Mouse (Mus musculus): ENCODE data around the gene Cdr2l. TPM values are rescaled to one million over a fixed set of nuclear protein-coding genes. Genes with fewer than 3 reads are reported as not detected.

Cdr2l gene
- 7.4 TPM for polyA plus RNA-seq (2014; fragmentation: Illumina TruSeq; extraction: RNeasy Lipid Tissue Mini Kit (QIAGEN cat#74804); ENCODE audit: insufficient read depth, low read depth, low replicate concordance)

DNA sequence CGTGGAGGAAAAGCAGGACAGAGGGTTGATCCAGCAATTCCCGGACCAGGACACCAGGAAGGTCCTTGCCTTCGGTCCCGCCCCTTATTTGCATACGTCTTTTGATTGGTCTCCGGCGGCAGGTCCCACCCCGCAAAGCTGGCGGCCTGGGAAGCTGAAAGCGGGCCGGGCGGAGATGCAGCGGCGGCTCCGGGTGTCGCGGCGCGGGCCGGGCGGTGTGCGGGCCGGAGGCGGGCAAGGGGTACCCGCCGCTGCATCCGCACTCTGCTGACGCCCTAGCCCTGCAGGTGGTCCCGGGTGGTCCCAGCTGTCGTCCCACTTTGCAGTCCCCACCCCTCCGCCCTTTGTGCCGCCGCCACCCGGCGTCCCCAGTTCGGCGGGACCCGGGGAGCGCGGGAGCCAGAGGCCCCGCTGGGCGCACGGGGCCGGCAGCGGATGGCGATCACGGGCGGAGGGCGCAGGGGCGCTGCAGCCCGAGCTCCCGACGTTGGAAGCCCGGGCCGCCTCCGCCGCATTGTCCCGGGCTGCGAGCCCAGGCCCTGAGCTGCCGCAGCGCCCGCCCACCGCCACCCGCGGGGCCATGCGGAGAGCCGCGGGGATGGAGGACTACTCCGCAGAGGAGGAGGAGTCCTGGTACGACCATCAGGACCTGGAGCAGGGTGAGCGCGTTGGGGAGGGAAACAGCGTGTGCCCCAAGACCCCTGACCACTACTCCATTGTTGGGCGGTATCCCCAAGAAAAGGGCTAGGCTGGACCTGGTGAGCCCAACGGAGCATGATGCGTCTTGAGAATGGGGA lies at the start of gene Cdr2l:
Gene Cdr2l, plus strand, starts transcription at position 174 of the 797 bp plus-strand sequence.

DNA sequence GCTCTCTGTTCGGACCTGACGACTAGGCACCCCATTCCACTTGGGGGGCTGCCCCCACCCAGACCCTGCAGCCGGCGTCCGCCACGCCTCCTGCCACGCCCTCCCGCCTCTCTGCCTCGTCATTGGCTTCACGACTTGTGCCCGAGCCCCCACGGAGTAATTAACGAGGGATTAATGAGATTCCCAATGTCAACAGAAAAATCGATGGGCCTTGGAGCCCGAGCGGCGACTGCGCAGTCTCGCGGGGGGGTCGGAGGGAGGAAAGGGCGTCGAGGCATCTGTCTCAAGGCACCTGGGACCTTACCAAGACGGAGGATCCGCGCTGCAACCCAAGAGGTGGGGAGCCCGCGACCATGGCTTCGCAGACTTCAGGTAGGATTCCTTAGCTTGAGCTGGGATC lies 47.2 kb upstream of the Cdr2l start, which contains the start of gene Otop3:
Gene Otop3, plus strand, starts transcription at position 201 of the 400 bp plus-strand sequence.

DNA sequence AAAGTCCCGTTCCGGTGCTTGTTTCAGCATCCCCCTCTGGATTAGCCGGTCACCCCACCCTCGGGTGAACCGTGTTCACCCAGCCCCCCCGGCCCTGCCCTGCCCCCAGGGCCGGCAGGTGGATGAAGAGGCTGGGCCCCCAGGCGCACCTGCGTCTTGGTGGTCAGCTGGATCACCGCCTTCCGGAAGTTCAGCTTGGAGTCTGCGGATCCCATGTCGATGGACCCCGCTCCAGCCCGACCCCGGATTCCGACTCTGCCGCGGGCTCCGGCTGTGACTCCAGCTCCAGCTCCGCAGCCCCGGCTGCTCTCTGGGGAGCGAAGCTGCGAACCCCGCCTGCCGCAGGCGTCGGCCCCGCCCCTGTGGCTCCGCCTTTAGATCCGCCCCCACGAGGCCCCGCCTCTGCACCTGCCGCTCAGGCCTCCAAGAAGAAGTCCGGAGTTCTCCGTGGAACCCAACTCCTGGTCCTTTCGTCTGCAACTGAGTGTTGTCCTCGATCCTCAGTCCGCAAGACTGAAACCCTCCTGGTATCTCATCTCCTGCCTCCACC lies 14.2 kb upstream of the Cdr2l start, which contains the start of gene Hid1:
Gene Hid1, minus strand, starts transcription at position 362 of the 550 bp plus-strand sequence.

DNA sequence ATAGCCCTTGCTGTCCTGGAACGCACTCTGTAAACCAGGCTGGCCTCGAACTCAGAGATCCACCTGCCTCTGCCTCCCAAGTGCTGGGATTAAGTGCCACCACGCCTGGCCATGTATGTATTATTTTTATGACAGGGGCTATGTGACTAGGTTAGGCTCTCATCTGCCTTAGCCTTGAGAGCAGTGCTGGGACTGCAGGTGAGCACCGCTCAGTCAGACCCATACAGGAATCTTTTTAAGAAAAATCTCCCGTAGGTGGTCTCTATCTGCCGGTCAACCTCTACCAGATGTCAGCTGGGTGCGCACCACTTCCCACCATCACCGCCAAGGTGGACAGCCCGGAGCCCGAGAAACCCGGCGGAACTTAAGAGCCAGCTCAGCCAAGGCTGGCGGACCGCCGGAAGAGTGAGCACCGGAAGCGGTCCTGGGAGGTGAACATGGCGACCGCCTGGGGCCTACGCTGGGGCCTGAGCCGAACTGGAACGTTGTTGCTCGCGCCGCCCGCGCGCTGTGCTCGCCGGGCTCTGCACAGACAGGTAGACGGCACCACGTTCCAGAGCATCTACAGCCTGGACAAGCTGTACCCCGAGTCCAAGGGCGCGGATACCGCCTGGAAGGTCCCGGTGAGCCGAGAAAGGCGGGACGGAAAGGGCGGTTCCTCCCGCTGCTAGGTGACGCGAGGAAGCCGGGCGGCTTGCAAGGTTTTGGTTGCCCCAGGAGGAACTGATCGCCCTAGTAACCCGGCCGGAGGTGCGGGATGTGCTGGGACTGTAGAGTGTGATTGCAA lies 21.8 kb downstream of the Cdr2l start, which contains the start of gene Mrpl58:
Gene Mrpl58, plus strand, starts transcription at position 415 of the 787 bp plus-strand sequence.

DNA sequence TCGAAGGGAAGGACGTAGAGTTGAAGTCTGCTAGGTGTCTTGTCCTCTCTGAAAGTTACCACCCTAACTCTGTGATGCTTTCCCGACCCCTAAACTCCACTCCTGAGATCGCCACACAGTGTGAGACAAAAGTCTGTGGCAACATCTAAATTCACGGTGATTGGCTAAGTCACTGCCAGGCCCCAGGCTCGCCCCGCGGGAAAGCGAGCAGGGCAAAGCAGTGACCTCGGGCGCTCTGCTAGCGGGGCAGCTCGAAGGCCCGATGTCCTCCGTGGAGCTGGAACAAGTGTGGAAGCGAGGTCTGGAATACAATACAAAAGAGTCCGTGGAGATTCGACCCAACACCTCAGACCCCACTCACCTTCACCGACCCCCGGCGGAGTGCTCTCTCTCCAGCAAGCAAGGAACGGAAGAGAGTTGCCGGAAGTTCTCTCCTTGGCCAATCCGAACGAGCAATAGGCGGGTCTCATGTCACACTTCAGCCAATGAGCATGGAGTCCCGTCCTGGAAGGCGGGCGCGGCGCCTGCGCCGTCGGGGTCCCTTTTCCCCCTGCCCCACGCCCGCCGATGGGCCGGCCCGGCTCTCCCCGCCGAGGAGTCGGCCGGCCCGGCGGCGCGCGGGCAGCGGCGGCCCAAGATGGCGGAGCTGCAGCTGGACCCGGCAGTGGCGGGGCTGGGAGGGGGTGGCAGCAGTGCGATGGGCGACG lies 38.0 kb downstream of the Cdr2l start, which contains the start of the genes Atp5h and Kctd2:
Gene Atp5h, minus strand, starts transcription at position 432 of the 707 bp plus-strand sequence.
Gene Kctd2, plus strand, starts transcription at position 598 of the 707 bp plus-strand sequence.

DNA sequence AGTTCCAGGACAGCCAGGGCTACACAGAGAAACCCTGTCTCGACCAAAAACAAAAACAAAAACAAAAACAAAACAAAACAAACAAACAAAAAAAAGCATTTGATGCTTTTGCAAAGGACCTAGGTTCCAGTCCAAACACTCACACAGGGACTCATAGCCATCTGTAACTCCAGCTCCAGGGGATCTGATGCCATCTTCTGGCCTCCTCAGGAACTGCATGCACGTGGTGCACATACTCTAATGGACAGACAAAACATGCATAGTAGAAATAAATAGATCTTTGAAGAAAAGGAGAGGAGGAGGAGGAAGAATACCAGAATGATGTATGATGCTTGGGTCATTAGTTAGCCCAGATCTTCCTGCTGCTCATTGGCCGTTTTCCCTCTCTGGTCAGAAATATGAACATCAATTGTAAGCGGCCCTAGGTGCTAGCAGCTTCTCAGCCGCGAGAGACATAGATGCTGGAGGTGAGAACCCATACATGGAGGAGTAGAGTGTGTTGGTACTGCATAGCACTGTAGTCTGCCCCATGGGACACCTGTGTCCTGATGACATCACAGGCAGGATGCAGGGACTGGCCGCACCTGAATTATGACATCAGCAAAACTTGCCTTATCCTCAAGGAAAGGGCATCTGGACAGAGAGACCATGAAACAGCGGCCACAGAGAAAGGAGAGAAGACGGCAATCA lies 58.3 kb downstream of the Cdr2l start, which contains the start of gene Trim80:
Gene Trim80, plus strand, starts transcription at position 640 of the 690 bp plus-strand sequence.

Other genes starting within 250 kb of the Cdr2l start
- gene Cd300lf, start 247.9 kb upstream of the Cdr2l start, polyA plus RNA-seq (2014; fragmentation: Illumina TruSeq; extraction: RNeasy Lipid Tissue Mini Kit (QIAGEN cat#74804); ENCODE audit: insufficient read depth, low read depth, low replicate concordance) = 6.7 TPM
- 44.9 TPM for gene Slc9a3r1, start 218.6 kb upstream of the Cdr2l start, polyA plus RNA-seq (2014; fragmentation: Illumina TruSeq; extraction: RNeasy Lipid Tissue Mini Kit (QIAGEN cat#74804); ENCODE audit: insufficient read depth, low read depth, low replicate concordance)
- gene Tmem104, start 194.4 kb upstream of the Cdr2l start, polyA plus RNA-seq (2014; fragmentation: Illumina TruSeq; extraction: RNeasy Lipid Tissue Mini Kit (QIAGEN cat#74804); ENCODE audit: insufficient read depth, low read depth, low replicate concordance) = 4.0 TPM
- gene Nat9, start 194.1 kb upstream of the Cdr2l start, polyA plus RNA-seq (2014; fragmentation: Illumina TruSeq; extraction: RNeasy Lipid Tissue Mini Kit (QIAGEN cat#74804); ENCODE audit: insufficient read depth, low read depth, low replicate concordance) = 33.1 TPM
- 0.39 TPM for gene Grin2c, start 114.7 kb upstream of the Cdr2l start, polyA plus RNA-seq (2014; fragmentation: Illumina TruSeq; extraction: RNeasy Lipid Tissue Mini Kit (QIAGEN cat#74804); ENCODE audit: insufficient read depth, low read depth, low replicate concordance)
- 6.9 TPM for gene Fdxr, start 104.9 kb upstream of the Cdr2l start, polyA plus RNA-seq (2014; fragmentation: Illumina TruSeq; extraction: RNeasy Lipid Tissue Mini Kit (QIAGEN cat#74804); ENCODE audit: insufficient read depth, low read depth, low replicate concordance)
- gene Fads6, start 84.3 kb upstream of the Cdr2l start, polyA plus RNA-seq (2014; fragmentation: Illumina TruSeq; extraction: RNeasy Lipid Tissue Mini Kit (QIAGEN cat#74804); ENCODE audit: insufficient read depth, low read depth, low replicate concordance) = 0.99 TPM
- gene Otop2, start 74.8 kb upstream of the Cdr2l start, polyA plus RNA-seq (2014; fragmentation: Illumina TruSeq; extraction: RNeasy Lipid Tissue Mini Kit (QIAGEN cat#74804); ENCODE audit: insufficient read depth, low read depth, low replicate concordance) = not detected
- gene Ush1g, start 59.9 kb upstream of the Cdr2l start, polyA plus RNA-seq (2014; fragmentation: Illumina TruSeq; extraction: RNeasy Lipid Tissue Mini Kit (QIAGEN cat#74804); ENCODE audit: insufficient read depth, low read depth, low replicate concordance) = not detected
- gene Otop3, start 47.2 kb upstream of the Cdr2l start, polyA plus RNA-seq (2014; fragmentation: Illumina TruSeq; extraction: RNeasy Lipid Tissue Mini Kit (QIAGEN cat#74804); ENCODE audit: insufficient read depth, low read depth, low replicate concordance) = not detected
- gene Hid1, start 14.2 kb upstream of the Cdr2l start, polyA plus RNA-seq (2014; fragmentation: Illumina TruSeq; extraction: RNeasy Lipid Tissue Mini Kit (QIAGEN cat#74804); ENCODE audit: insufficient read depth, low read depth, low replicate concordance) = 11.8 TPM
- 89.2 TPM for gene Mrpl58, start 21.8 kb downstream of the Cdr2l start, polyA plus RNA-seq (2014; fragmentation: Illumina TruSeq; extraction: RNeasy Lipid Tissue Mini Kit (QIAGEN cat#74804); ENCODE audit: insufficient read depth, low read depth, low replicate concordance)
- 582 TPM for gene Atp5h, start 38.0 kb downstream of the Cdr2l start, polyA plus RNA-seq (2014; fragmentation: Illumina TruSeq; extraction: RNeasy Lipid Tissue Mini Kit (QIAGEN cat#74804); ENCODE audit: insufficient read depth, low read depth, low replicate concordance)
- gene Kctd2, start 38.2 kb downstream of the Cdr2l start, polyA plus RNA-seq (2014; fragmentation: Illumina TruSeq; extraction: RNeasy Lipid Tissue Mini Kit (QIAGEN cat#74804); ENCODE audit: insufficient read depth, low read depth, low replicate concordance) = 47.3 TPM
- gene Trim80, start 58.6 kb downstream of the Cdr2l start, polyA plus RNA-seq (2014; fragmentation: Illumina TruSeq; extraction: RNeasy Lipid Tissue Mini Kit (QIAGEN cat#74804); ENCODE audit: insufficient read depth, low read depth, low replicate concordance) = not detected
- gene Slc16a5, start 80.6 kb downstream of the Cdr2l start, polyA plus RNA-seq (2014; fragmentation: Illumina TruSeq; extraction: RNeasy Lipid Tissue Mini Kit (QIAGEN cat#74804); ENCODE audit: insufficient read depth, low read depth, low replicate concordance) = 0.43 TPM
- 5.3 TPM for gene Armc7, start 93.8 kb downstream of the Cdr2l start, polyA plus RNA-seq (2014; fragmentation: Illumina TruSeq; extraction: RNeasy Lipid Tissue Mini Kit (QIAGEN cat#74804); ENCODE audit: insufficient read depth, low read depth, low replicate concordance)
- 76.7 TPM for gene Nt5c, start 109.9 kb downstream of the Cdr2l start, polyA plus RNA-seq (2014; fragmentation: Illumina TruSeq; extraction: RNeasy Lipid Tissue Mini Kit (QIAGEN cat#74804); ENCODE audit: insufficient read depth, low read depth, low replicate concordance)
- 84.1 TPM for gene Jpt1, start 132.5 kb downstream of the Cdr2l start, polyA plus RNA-seq (2014; fragmentation: Illumina TruSeq; extraction: RNeasy Lipid Tissue Mini Kit (QIAGEN cat#74804); ENCODE audit: insufficient read depth, low read depth, low replicate concordance)
- gene Sumo2, start 154.4 kb downstream of the Cdr2l start, polyA plus RNA-seq (2014; fragmentation: Illumina TruSeq; extraction: RNeasy Lipid Tissue Mini Kit (QIAGEN cat#74804); ENCODE audit: insufficient read depth, low read depth, low replicate concordance) = 241 TPM
- 43.6 TPM for gene Nup85, start 182.5 kb downstream of the Cdr2l start, polyA plus RNA-seq (2014; fragmentation: Illumina TruSeq; extraction: RNeasy Lipid Tissue Mini Kit (QIAGEN cat#74804); ENCODE audit: insufficient read depth, low read depth, low replicate concordance)
- 38.3 TPM for gene Mrps7, start 222.0 kb downstream of the Cdr2l start, polyA plus RNA-seq (2014; fragmentation: Illumina TruSeq; extraction: RNeasy Lipid Tissue Mini Kit (QIAGEN cat#74804); ENCODE audit: insufficient read depth, low read depth, low replicate concordance)
- gene Gga3, start 222.1 kb downstream of the Cdr2l start, polyA plus RNA-seq (2014; fragmentation: Illumina TruSeq; extraction: RNeasy Lipid Tissue Mini Kit (QIAGEN cat#74804); ENCODE audit: insufficient read depth, low read depth, low replicate concordance) = 8.4 TPM
- gene Mif4gd, start 231.1 kb downstream of the Cdr2l start, polyA plus RNA-seq (2014; fragmentation: Illumina TruSeq; extraction: RNeasy Lipid Tissue Mini Kit (QIAGEN cat#74804); ENCODE audit: insufficient read depth, low read depth, low replicate concordance) = 52.6 TPM
- gene Slc25a19, start 246.4 kb downstream of the Cdr2l start, polyA plus RNA-seq (2014; fragmentation: Illumina TruSeq; extraction: RNeasy Lipid Tissue Mini Kit (QIAGEN cat#74804); ENCODE audit: insufficient read depth, low read depth, low replicate concordance) = 19.5 TPM

Data from lung, adult 10 weeks (tissue).